Mouse (Mus musculus) heart, postnatal 36 days (tissue): ENCODE measurements at regions not wholly inside any gene's neighbourhood (a gene's known extent, or its start where the extent isn't known, plus 50 kb on each side); places are given as distances from the start of the nearest gene placed in this dataset.

Experiments
- DNase-seq, 2 experiments: peaks; one replicate each; pipeline ENCODE4 v3.0.0; 2021 to 2022
- intact Hi-C: fragments of 180-260 bp; cut with DNase I; formaldehyde crosslinking; loops from one replicate; pipeline ENCODE4 v1.15.1; 2025

DNA sequence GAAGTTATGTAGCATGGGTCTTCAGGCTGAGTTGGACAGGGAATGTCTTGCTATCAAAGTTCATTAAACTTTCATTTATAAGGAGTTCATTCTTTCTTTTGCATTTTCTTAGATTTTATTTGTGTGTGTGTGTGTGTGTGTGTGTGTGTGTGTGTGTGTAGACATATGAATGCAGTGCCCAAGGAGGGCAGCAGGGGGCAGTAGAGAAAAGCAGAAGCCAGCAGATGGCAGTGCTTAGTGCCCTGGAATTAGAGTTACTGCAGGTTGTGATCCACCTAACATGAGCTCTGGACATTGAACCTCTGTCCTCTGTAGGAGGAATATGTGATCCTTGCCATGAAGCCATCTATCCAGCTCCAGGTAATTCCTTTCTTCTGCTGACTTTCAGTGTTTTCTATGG is 501.2 kb downstream of the Dok5 start:
- DNase-seq = no peak
- intact Hi-C loops = no loop called here

DNA sequence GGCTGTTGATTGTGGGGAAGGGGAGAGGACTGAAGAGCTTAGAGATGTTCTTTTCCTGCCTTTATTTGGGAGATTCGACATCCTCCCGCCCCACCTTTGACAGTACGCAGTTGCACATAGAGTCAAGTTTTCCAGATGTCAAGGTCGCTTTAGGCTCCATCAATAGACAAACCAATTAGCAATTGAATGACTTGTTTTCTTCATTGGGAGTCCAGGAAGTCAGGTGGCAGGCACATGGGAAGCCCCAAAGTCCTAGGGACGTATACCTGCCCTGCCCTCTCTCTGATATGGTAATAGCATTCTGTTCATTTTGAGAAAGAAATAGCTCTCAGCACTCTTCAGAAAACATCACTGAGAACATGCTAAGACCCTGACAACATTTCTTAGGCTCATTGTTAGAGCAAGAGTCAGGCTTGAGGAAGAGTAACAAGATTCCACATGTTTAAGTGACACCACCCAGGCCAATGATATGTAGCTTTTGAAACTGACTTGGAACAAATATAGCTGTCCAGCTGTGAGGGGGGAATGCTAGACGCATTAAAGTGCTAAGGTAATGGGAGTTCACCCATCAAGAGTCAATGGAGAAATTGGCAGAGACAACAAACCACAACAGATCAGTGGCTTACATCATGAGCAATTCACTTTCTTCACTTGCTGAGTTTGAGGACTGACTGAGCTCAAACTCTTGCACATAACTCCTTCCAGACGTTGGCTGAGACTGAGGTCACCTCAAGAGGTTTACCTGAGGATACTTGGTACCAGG is 499.9 kb downstream of the Dok5 start:
- intact Hi-C loops = no loop called here
- no peak for DNase-seq

DNA sequence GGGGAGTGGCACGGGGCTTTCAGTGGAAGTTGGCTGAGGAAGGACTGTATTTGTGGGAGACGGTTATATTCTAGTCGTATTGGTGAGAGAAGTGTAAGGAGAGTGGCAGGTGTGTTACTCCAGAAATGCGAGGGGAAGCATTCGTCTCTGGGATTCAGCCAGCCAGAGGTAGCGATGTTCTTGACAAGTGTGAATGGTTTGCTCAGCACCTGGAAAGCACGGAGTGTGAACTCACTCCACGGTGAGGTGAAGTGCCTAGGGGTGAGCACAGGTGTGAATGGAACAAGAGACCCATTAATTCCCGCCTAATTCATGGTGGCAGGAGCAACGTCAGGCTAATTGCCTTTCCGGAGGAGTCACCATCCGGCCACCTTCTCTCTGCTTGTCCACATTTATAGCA is 498.9 kb downstream of the Dok5 start:
- intact Hi-C loops = no loop called here
- DNase-seq = no peak

DNA sequence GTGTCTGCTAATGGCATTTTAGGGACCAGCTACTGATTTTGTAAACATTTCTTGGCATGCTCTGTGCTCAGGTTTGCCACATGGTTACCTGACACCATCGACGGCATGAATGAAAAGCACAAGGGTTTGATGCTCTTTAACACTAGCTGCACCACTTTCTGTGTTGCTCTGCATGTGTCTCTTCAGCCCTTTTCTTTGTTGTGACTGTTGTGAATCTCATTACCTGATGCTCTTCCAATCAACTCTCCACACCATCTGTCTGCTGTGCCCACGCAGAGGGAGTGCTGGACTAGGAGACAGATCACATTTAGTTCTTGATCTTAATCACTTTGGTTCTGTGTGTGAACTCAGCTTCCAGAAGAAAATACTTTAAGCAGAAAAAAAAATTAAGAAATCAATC is 496.6 kb downstream of the Dok5 start:
- intact Hi-C loops = no loop called here

DNA sequence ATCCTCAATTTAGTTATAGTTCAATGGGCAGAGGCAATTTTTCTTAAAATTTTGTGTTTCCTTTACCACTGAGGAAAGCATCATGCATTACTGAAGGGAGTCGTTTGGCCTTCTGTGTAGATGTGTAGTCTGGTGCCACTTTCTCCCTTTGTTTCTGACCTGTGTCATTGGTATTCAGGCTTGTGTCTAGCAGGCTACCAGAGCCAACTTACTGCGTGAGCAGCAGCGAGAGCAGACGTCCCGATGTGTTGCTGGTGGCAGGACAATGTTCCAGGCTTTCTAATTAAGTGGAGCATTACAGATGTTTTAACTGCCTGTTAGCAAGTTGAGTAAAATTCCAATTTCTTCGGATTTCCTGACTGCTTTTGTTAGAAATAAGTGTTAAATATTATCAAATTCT is 482.2 kb downstream of the Dok5 start:
- intact Hi-C loops = no loop called here
- no peak for DNase-seq

More for the DNA sequence above, 496.6 kb downstream of the Dok5 start:
- no peak for DNase-seq

GRCm38 (mm10) chr2:171196472-171196871 is 464.9 kb downstream of the Dok5 start:
- DNase-seq = no peak
- intact Hi-C loops = no loop called here

GRCm38 (mm10) chr2:171192181-171192580 is 460.6 kb downstream of the Dok5 start:
- no peak for DNase-seq
- intact Hi-C loops = no loop called here
